Mouse (Mus musculus): ENCODE measurements around the gene Pitpnm3.

DNA sequence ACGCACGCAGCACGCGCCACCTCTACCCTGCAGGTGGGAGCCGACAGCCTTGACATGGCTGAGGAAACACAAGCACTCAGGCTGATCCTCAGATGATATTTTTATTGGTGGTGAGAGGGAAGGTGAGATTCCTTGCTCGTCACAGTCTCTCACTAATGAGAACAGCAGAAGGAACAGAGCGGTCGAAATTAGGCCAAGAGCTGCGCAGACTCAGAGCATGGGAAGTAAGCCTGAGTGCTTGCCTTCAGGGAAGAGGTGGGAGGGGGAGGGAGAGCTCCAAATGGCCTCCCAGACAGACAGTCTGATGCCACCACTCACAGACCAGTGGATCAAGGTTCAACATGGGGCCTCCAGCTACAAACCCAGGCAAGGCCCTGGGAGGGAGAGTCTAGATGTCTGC, 109.1 kb downstream of the Pitpnm3 start:
- no peak for TF ChIP-seq CTCF (IDR thresholded peaks at IDR 0.05; ENCODE audit: borderline replicate concordance, insufficient read depth, low read length)
- no peak for TF ChIP-seq POLR2A (IDR thresholded peaks at IDR 0.05; ENCODE audit: low read depth, low read length)
